ENCODE assay signal across 8 mouse cellular contexts in genomic region chr16:92102931-92103330, GRCm38 (mm10). TPM values are rescaled to one million over a fixed set of nuclear protein-coding genes. Genes with fewer than 3 reads are reported as not detected.
"Had no signal": no experiment of that assay in that cellular context is flagged by ENCODE, and none has a peak within 500 bp of the region (broad histone marks: within the 10 kb centered on the region; RNA-seq: fewer than 3 reads in every experiment).

No protein-coding gene starts in this region.

RNA-seq across cellular contexts. Expression of gene Gm49711, which starts 44.8 kb away (rescaled TPM):
- total RNA-seq: neutrophil, adult 5-6 weeks had no signal
- polyA plus RNA-seq: small intestine, adult 2 months; stomach, embryonic 14.5 days; stomach, embryonic 15.5 days; stomach, embryonic 16.5 days; testis, adult 2 months; thymus, adult 2 months; thymus, postnatal 0 days had no signal
